Mouse (Mus musculus) v-Abl transformed pro-B cells (cell line): ENCODE results near the gene Kdelr3.

Experiments used
- in situ Hi-C, 2 experiments: fragments of 400-800 bp; cut with MboI; formaldehyde crosslinking; loops; one replicate each; pipeline ENCODE4 v1.15.1; 2025; ENCODE audit not compliant: unreplicated experiment in 2 of 2

Kdelr3 gene

GRCm38 (mm10) chr15:79516171-79517096, at the start of gene Kdelr3:
Gene Kdelr3, plus strand, starts transcription at chr15:79516411.
- in situ Hi-C loops, result no loop called here

- in situ Hi-C loops, result loop anchor here (5.0 to 10.0 kb wide), 3 partner anchors 84 to 224 kb away; no protein-coding TSS in a partner anchor
Measured at GRCm38 (mm10) chr15:79466601-79467286, 49.5 kb upstream of the Kdelr3 start.

GRCm38 (mm10) chr15:79469577-79469976, 46.6 kb upstream of the Kdelr3 start:
- in situ Hi-C loops, result loop anchor here (5.0 to 10.0 kb wide), 3 partner anchors 87 to 227 kb away; no protein-coding TSS in a partner anchor

GRCm38 (mm10) chr15:79470583-79470982, 45.6 kb upstream of the Kdelr3 start:
- in situ Hi-C loops, result no loop called here

- in situ Hi-C loops, result no loop called here
Measured at GRCm38 (mm10) chr15:79471095-79471494, 45.1 kb upstream of the Kdelr3 start.

- in situ Hi-C loops, result no loop called here
Measured at GRCm38 (mm10) chr15:79473042-79473441, 43.2 kb upstream of the Kdelr3 start.

GRCm38 (mm10) chr15:79473638-79474355, 42.4 kb upstream of the Kdelr3 start:
- in situ Hi-C loops, result no loop called here

GRCm38 (mm10) chr15:79477227-79477626, 39.0 kb upstream of the Kdelr3 start:
- in situ Hi-C loops, result no loop called here

GRCm38 (mm10) chr15:79481181-79481688, 35.0 kb upstream of the Kdelr3 start:
- in situ Hi-C loops, result no loop called here

- in situ Hi-C loops, result no loop called here
Measured at GRCm38 (mm10) chr15:79489463-79489862, 26.7 kb upstream of the Kdelr3 start.

GRCm38 (mm10) chr15:79493527-79493926, 22.7 kb upstream of the Kdelr3 start:
- in situ Hi-C loops, result no loop called here

GRCm38 (mm10) chr15:79500110-79500509, 16.1 kb upstream of the Kdelr3 start:
- in situ Hi-C loops, result loop anchor here in 1 of 2 experiments (10.0 kb wide), 1 partner anchor 125 kb away; no protein-coding TSS in a partner anchor

GRCm38 (mm10) chr15:79502891-79503341, 13.3 kb upstream of the Kdelr3 start:
- in situ Hi-C loops, result loop anchor here in 1 of 2 experiments (10.0 kb wide), 1 partner anchor 122 kb away; no protein-coding TSS in a partner anchor

GRCm38 (mm10) chr15:79503438-79503837, 12.8 kb upstream of the Kdelr3 start:
- in situ Hi-C loops, result loop anchor here in 1 of 2 experiments (10.0 kb wide), 1 partner anchor 121 kb away; no protein-coding TSS in a partner anchor

GRCm38 (mm10) chr15:79504707-79505452, 11.3 kb upstream of the Kdelr3 start, which contains the start of gene Kcnj4:
Gene Kcnj4, minus strand, starts transcription at chr15:79505241.
- in situ Hi-C loops, result loop anchor here in 1 of 2 experiments (10.0 kb wide), 1 partner anchor 120 kb away; no protein-coding TSS in a partner anchor

GRCm38 (mm10) chr15:79505616-79506283, 10.5 kb upstream of the Kdelr3 start:
- in situ Hi-C loops, result loop anchor here in 1 of 2 experiments (10.0 kb wide), 1 partner anchor 119 kb away; no protein-coding TSS in a partner anchor

GRCm38 (mm10) chr15:79506460-79506859, 9.8 kb upstream of the Kdelr3 start:
- in situ Hi-C loops, result loop anchor here in 1 of 2 experiments (10.0 kb wide), 1 partner anchor 118 kb away; no protein-coding TSS in a partner anchor

GRCm38 (mm10) chr15:79507055-79507828, 9.0 kb upstream of the Kdelr3 start:
- in situ Hi-C loops, result loop anchor here in 1 of 2 experiments (10.0 kb wide), 1 partner anchor 118 kb away; no protein-coding TSS in a partner anchor
